Mouse (Mus musculus): ENCODE results near the gene Tmcc3. TPM values are rescaled to one million over a fixed set of nuclear protein-coding genes. Genes with fewer than 3 reads are reported as not detected.
"Not testable (repeated sequence)": the region's sequence is repeated elsewhere in the genome, so short reads cannot be mapped to it uniquely, and the experiment has no call there.

Gene Tmcc3
- total RNA-seq, 2 experiments from 2014 or later = 43.9 to 44.3 TPM

DNA sequence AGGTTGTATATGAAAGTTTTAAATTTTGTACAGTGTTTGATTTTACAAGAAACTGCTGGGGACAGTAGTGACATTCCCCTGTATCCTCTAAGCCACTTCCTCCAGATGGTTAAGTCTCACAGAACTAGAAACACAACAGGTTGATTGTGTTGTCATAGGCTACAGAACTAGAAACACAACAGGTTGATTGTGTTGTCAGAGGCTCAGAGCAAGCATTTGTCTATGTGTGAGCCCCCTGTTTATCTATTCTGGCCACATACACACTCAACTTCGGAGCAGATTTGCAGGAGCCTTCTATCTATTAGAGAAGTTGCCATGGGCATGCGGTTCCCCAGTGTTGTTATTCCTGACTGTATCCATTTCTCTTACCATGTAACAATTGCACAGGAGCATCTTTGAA is 218.3 kb downstream of the Tmcc3 start:
- no peak for TF ChIP-seq CTCF (conservative IDR thresholded peaks at IDR 0.05)
- no peak for DNase-seq (ENCODE audit: low spot score in 2 of 2)
- H3K27ac ChIP-seq = peak overlapping the region; percentile 78
- H3K4me3 ChIP-seq = no peak overlapping the region

DNA sequence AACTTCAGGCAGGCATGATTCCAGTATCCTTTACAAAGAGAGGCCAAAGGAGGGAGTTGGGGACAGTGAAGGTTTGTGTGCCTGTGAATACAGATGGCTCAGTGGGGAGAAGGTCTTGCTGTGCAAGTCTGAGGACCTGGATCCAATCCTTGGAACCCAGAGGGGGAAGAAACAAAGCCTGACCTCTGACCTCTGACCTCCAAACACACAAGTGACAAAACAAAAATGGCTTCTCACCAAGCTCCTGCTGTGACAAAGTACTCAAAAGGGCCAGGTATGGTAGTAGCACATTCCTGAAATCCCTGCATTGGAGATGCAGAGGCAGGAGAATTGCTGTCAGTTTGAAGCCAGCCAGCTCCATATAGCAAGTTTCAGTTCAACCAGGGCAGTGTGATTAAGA is 219.7 kb downstream of the Tmcc3 start:
- Histone ChIP-seq H3K4me3 (no peak overlapping the region), H3K27ac (peak overlapping the region; percentile 78)
- TF ChIP-seq CTCF (conservative IDR thresholded peaks at IDR 0.05) = no peak
- no peak for DNase-seq (ENCODE audit: low spot score in 2 of 2)

GRCm38 (mm10) chr10:94533081-94533724 is 221.5 kb downstream of the Tmcc3 start:
- Histone ChIP-seq H3K4me3 (no peak overlapping the region), H3K27ac (no peak overlapping the region)
- no peak for TF ChIP-seq CTCF (conservative IDR thresholded peaks at IDR 0.05)
- DNase-seq (ENCODE audit: low spot score in 2 of 2) = no peak

GRCm38 (mm10) chr10:94538623-94539022 is 226.9 kb downstream of the Tmcc3 start:
- H3K4me3 ChIP-seq; H3K27ac ChIP-seq; DNase-seq (ENCODE audit: low spot score in 2 of 2): not testable (repeated sequence)

DNA sequence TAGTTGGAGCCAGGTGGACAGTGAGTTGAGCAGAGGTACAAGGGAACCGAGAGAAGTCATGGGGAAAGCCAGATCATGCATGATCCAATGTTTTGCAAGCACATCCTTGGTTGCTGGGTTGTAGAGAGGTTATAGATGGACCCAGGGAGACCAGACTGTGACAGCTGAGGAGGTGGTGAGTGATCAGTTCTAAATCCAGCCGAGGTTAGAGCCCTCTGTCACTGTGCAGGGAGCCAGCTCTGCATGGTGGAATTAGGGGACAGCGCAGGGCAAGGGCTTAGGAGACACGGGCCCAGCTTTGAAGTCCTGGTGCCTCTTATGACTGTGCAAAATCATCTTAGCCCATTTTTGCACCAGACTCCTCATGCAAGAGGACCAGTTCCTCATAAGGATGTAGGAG is 228.5 kb downstream of the Tmcc3 start:
- no peak overlapping the region for H3K4me3 ChIP-seq
- H3K27ac ChIP-seq = peak overlapping the region; percentile 23; the same call in 1 of the 2 replicates
- TF ChIP-seq CTCF (conservative IDR thresholded peaks at IDR 0.05) = no peak
- DNase-seq (ENCODE audit: low spot score in 2 of 2) = no peak

DNA sequence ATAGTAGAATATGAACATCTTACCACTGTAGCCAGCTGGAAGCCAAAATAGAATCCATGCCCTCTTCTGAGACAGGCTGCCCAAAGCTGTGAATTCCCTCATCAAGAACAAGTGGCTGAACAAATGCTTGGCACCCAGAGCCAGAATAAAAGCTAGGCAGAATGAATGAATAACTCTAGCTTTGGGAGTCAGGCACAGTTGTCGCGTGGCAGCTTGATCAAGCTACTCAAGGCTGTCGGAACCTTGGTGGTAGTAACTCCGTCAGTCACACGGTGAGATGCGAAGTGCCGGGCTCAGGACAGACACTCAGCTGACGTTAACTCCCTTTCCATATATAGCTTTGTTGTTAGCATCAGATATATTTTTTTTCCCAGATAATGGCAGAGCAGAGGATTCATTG is 232.2 kb downstream of the Tmcc3 start:
- peak in 1 of 2 experiments; percentile 44 for DNase-seq (ENCODE audit: low spot score in 2 of 2)
- Histone ChIP-seq H3K27ac (peak overlapping the region; percentile 87), H3K4me3 (peak overlapping the region; percentile 23; the same call in 1 of the 2 replicates)
- no peak for TF ChIP-seq CTCF (conservative IDR thresholded peaks at IDR 0.05)

DNA sequence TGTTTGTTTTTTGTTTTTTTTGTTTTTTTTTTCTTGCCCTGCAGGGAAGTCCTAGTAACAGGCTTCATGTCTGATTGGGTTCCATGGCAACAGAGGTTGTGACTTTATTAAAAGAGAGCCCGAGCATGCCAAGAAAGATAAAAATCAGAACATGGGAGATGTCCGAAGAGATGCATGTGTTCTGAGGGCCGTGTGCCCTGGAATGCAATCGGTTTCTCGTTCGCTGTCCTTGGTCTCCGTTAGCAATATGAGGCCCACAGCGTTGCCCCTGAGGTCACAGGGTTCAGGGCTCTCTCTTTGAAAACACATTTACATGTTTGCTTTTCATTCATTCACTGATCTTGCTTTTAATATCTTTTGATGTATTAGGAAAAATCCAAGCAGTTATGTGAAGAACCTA is 233.1 kb downstream of the Tmcc3 start:
- no peak for TF ChIP-seq CTCF (conservative IDR thresholded peaks at IDR 0.05)
- Histone ChIP-seq H3K27ac (peak overlapping the region; percentile 87), H3K4me3 (no peak overlapping the region; the same call in 1 of the 2 replicates)
- DNase-seq (ENCODE audit: low spot score in 2 of 2) = no peak

DNA sequence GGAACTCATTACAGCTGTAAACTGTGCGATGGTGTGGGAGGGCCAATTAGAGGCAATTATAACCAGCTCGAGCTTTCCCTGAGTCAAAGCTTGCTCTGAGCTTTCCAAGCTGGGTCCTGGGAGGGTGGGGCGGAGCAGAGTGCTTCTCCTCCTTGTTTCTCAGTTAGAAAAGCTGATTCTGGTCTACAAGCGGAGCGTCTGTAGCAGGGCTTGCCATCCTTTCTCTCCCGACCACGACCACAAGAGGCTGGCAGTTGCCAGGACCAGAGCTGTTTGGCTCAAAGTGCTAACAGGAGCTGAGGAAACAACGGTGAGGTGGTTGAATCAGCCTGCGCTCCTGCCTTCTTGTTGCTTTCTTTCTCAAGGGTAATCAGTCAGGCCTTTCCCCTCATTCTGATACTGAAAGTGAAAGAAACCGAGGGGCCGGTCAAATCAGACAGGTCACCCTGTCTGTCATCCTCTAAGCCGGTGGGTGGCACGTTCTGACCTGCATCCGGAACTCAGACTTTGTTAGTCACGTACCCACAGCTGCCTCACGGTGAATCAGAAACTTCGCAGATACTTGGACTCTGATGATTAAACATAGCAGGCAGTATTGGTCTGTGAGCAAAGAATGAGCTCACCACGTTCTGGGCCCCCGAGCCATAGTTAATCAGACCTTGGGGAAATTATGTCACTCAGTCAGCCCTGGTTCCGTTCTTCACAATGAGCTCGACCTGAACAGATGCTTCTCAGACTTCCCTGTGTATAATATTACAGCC is 233.7 kb downstream of the Tmcc3 start:
- DNase-seq (ENCODE audit: low spot score in 2 of 2) = peak in 1 of 2 experiments; percentile 47
- peak overlapping the region; percentile 87 for H3K27ac ChIP-seq
- H3K4me3 ChIP-seq = peak overlapping the region; percentile 36
- TF ChIP-seq CTCF (conservative IDR thresholded peaks at IDR 0.05) = peak; percentile 24; the same call in 1 of the 2 replicates

- TF ChIP-seq CTCF (conservative IDR thresholded peaks at IDR 0.05) = no peak
- no peak for DNase-seq (ENCODE audit: low spot score in 2 of 2)
- Histone ChIP-seq H3K27ac (peak overlapping the region; percentile 87; the same call in 1 of the 2 replicates), H3K4me3 (no peak overlapping the region)
Measured at GRCm38 (mm10) chr10:94546617-94547016, 234.9 kb downstream of the Tmcc3 start.

DNA sequence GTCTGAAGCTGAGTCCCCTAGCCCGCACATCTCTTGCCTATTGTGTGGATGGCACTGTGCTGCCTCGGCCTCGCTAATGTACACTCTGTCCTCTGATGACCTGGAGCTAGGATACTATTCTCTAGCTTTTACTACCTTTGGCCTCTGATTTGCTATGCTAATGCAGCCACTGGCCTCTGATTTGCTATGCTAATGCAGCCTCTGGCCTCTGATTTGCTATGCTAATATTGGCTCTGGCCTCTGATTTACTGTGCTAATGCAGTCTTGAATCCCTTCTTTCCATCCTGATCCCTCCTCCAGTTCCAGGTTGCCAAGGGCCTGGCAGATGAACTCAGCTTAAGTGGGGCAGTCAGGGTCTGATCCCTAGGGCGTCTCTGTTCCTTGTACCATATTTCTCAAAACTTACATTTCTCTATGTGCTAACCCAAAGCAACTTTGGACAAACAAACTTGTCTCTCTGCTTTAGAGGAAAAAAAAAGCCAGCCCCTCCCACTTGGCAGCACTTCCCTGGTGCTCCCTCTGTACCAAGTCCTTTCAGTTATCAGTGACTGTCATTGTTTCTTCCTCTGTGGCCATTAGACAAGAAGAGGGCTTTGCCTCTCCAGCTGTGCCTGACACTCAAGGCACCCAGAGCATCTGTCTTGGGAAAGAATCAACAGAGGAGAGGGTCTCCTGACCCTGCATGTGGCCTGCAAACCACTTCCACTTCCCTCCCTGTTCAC is 237.9 kb downstream of the Tmcc3 start:
- Histone ChIP-seq H3K4me3 (no peak overlapping the region), H3K27ac (peak overlapping the region; percentile 78)
- DNase-seq (ENCODE audit: low spot score in 2 of 2) = no peak
- no peak for TF ChIP-seq CTCF (conservative IDR thresholded peaks at IDR 0.05)

GRCm38 (mm10) chr10:94550649-94551048 is 238.9 kb downstream of the Tmcc3 start:
- Histone ChIP-seq H3K4me3 (peak overlapping the region; percentile 8; the same call in 1 of the 2 replicates), H3K27ac (peak overlapping the region; percentile 76)
- no peak for DNase-seq (ENCODE audit: low spot score in 2 of 2)
- TF ChIP-seq CTCF (conservative IDR thresholded peaks at IDR 0.05) = no peak

GRCm38 (mm10) chr10:94551065-94551464 is 239.3 kb downstream of the Tmcc3 start:
- no peak for TF ChIP-seq CTCF (conservative IDR thresholded peaks at IDR 0.05)
- H3K4me3 ChIP-seq = peak overlapping the region; percentile 8; the same call in 1 of the 2 replicates
- DNase-seq (ENCODE audit: low spot score in 2 of 2) = no peak
- peak overlapping the region; percentile 76 for H3K27ac ChIP-seq

DNA sequence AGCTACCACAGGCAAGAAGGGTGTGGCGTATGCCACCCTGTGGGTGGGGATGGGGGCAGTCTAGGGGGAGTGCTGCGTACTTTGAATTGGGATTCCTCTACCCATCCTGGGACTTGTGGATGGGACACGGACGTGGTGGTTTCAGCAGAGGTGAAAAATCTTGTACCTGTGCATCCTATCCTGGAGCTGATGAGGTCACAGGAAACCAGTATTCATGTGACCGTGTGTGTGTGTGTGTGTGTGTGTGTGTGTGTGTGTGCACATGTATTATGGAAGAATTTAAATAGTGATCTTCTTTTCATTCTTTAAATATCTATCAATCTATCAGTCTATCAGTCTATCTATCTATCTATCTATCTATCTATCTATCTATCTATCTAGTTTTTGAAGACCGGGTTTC is 239.8 kb downstream of the Tmcc3 start:
- DNase-seq (ENCODE audit: low spot score in 2 of 2) = no peak
- no peak for TF ChIP-seq CTCF (conservative IDR thresholded peaks at IDR 0.05)
- H3K27ac ChIP-seq = peak overlapping the region; percentile 76
- peak overlapping the region; percentile 8; the same call in 1 of the 2 replicates for H3K4me3 ChIP-seq
